Mouse (Mus musculus) thymus, adult 2 months (tissue): ENCODE measurements around the gene Cipc.

Experiments
- CTCF ChIP-seq: fragments of 200-500 bp; IDR thresholded peaks from 2 replicates; pipeline ENCODE4 v1.5.1; 2012; ENCODE audit warnings: mild to moderate bottlenecking, control low read depth, low read length, moderate library complexity, borderline replicate concordance; ENCODE audit not compliant: control insufficient read depth, poor library complexity, insufficient read depth; ENCODE audit errors: extremely low read depth
- POLR2A ChIP-seq: fragments of 200-500 bp; IDR thresholded peaks from 2 replicates; pipeline ENCODE4 v1.6.1; 2012; ENCODE audit warnings: mild to moderate bottlenecking, low read length, control low read depth, moderate library complexity; ENCODE audit not compliant: control insufficient read depth, poor library complexity, insufficient read depth; ENCODE audit errors: extremely low read depth

GRCm38 (mm10) chr12:86941173-86941572, 5.7 kb upstream of the Cipc start:
- TF ChIP-seq CTCF: no peak
- TF ChIP-seq POLR2A: no peak
